Mouse (Mus musculus): Measurements from ENCODE around the gene Sox13. TPM values are rescaled to one million over a fixed set of nuclear protein-coding genes. Genes with fewer than 3 reads are reported as not detected.

The Sox13 gene
- polyA plus RNA-seq, 1 experiment = 0.80 TPM

DNA sequence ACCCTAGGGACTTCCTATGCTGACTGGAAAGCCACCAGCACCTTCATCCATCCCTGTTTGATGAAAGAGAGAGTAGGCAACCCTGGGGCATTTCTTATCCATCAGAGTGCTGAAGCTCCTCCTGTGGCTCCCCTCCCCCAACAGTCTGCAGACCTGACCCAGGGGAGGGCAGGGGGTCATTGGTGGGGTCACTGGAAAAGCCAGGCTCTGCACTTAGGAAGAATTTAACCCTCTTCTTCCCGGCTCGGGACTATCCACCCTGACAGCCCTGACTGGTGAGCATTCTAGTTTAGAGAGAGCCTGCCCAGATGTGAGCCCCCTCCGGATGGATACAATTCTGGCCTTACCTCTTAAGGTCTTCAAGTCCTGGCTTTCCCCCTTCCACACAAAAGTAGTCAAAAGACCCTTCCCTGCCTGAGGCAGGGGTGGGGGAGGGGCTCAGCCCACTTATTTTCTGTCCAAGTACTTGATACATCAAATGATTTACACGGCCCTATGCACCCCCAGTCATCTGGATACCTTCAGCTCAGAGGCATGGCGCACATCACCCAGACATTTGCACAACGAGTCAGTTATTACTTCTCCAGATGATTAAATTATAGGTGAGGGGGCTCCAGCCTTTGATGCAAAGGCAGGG is 15.2 kb downstream of the Sox13 start:
- Histone ChIP-seq H3K79me2 (ENCODE audit: control insufficient read depth, insufficient read depth) (no peaks in the 10 kb centered on the region), H3K27me3 (ENCODE audit: control insufficient read depth, insufficient read depth, insufficient read length) (peaks cover 22% of the 10 kb centered on the region), H3K4me3 (no peak overlapping the region), H3K4me2 (ENCODE audit: low read depth) (no peak overlapping the region), H3ac (ENCODE audit: control insufficient read depth, insufficient read length) (no peak overlapping the region), H3K36me3 (ENCODE audit: control insufficient read depth, insufficient read depth) (no peaks in the 10 kb centered on the region)
- TF ChIP-seq TCF3 (IDR thresholded peaks at IDR 0.05; ENCODE audit: insufficient read length, low read depth) (no peak), E2F4 (IDR thresholded peaks at IDR 0.05; ENCODE audit: insufficient read depth) (no peak), USF1 (IDR thresholded peaks at IDR 0.05; ENCODE audit: low read depth) (no peak), MYOG (IDR thresholded peaks at IDR 0.05; ENCODE audit: control insufficient read depth in 1 of 3, insufficient read depth in 1 of 3, insufficient read length in 2 of 3, low read depth in 2 of 3) (no peak), CEBPB (IDR thresholded peaks at IDR 0.05; ENCODE audit: insufficient read depth, poor library complexity, severe bottlenecking) (no peak), POLR2AphosphoS2 (IDR thresholded peaks at IDR 0.05; ENCODE audit: insufficient read length, low read depth) (no peak), MYOD1 (IDR thresholded peaks at IDR 0.05; ENCODE audit: control insufficient read depth in 1 of 3, insufficient read length in 2 of 3, low read depth in 2 of 3) (no peak), REST (IDR thresholded peaks at IDR 0.05; ENCODE audit: insufficient read depth, insufficient read length) (no peak), POLR2A (IDR thresholded peaks at IDR 0.05; ENCODE audit: insufficient read length, low read depth) (no peak), MAX (IDR thresholded peaks at IDR 0.05; ENCODE audit: low read depth) (no peak)

DNA sequence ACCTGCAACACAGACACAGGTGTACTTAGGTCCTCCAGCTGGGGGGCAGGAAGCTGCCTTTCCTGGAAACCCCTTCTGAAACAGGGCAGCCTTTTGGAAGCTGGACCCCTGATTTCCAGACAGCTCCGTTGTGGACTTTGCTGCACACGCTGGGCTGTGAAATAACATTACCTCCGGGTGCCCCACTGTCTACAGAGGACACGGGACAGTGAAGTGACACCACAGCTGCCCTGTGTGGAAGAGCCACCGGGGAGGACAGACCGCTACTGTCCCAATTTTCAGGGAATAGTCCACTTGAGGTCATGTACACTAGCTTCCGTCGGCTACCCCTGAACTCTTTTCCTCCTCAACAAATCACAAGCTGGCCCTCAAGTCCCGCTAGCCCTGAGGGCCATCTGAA is 15.9 kb downstream of the Sox13 start:
- no peaks in the 10 kb centered on the region for H3K36me3 ChIP-seq (ENCODE audit: control insufficient read depth, insufficient read depth)
- no peaks in the 10 kb centered on the region for H3K79me2 ChIP-seq (ENCODE audit: control insufficient read depth, insufficient read depth)
- no peak for TF ChIP-seq E2F4 (IDR thresholded peaks at IDR 0.05; ENCODE audit: insufficient read depth)
- TF ChIP-seq SRF (IDR thresholded peaks at IDR 0.05; ENCODE audit: control insufficient read depth, insufficient read length, low read depth) = no peak
- TF ChIP-seq POLR2AphosphoS2 (IDR thresholded peaks at IDR 0.05; ENCODE audit: insufficient read length, low read depth) = no peak
- no peak for TF ChIP-seq POLR2A (IDR thresholded peaks at IDR 0.05; ENCODE audit: insufficient read length, low read depth)
- no peak for TF ChIP-seq TCF12 (IDR thresholded peaks at IDR 0.05; ENCODE audit: insufficient read depth, poor library complexity, severe bottlenecking)
- TF ChIP-seq CEBPB (IDR thresholded peaks at IDR 0.05; ENCODE audit: insufficient read depth, poor library complexity, severe bottlenecking) = no peak
- TF ChIP-seq MYOG (IDR thresholded peaks at IDR 0.05; ENCODE audit: control insufficient read depth in 1 of 3, insufficient read depth in 1 of 3, insufficient read length in 2 of 3, low read depth in 2 of 3) = no peak
- TF ChIP-seq REST (IDR thresholded peaks at IDR 0.05; ENCODE audit: insufficient read depth, insufficient read length) = no peak
- TF ChIP-seq MAX (IDR thresholded peaks at IDR 0.05; ENCODE audit: low read depth) = no peak
- TF ChIP-seq MYOD1 (IDR thresholded peaks at IDR 0.05; ENCODE audit: control insufficient read depth in 1 of 3, insufficient read length in 2 of 3, low read depth in 2 of 3) = no peak
- TF ChIP-seq USF1 (IDR thresholded peaks at IDR 0.05; ENCODE audit: low read depth) = no peak
- TF ChIP-seq TCF3 (IDR thresholded peaks at IDR 0.05; ENCODE audit: insufficient read length, low read depth) = no peak

DNA sequence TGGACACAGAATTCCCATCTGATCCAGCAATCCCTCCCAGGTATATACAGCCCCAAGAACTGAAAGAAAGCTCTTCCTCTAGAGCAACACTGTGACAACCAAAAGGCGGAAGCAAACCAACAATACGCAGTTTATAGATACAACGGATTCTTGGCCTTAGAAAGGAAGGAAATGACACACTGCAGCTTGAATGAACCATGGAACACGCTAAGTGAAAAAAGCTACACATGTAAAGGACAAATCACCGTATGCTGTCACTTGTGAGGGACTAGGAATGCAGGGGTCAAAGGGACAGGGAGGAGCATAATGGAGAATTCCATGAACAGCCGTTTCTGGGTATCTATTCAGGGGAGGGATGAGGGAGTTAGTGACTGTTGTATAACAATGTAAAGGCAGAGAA is 16.7 kb downstream of the Sox13 start:
- Histone ChIP-seq H3K79me2 (ENCODE audit: control insufficient read depth, insufficient read depth) (no peaks in the 10 kb centered on the region), H3K27me3 (ENCODE audit: control insufficient read depth, insufficient read depth, insufficient read length) (peaks cover 18% of the 10 kb centered on the region), H3K4me3 (no peak overlapping the region), H3ac (ENCODE audit: control insufficient read depth, insufficient read length) (no peak overlapping the region), H3K36me3 (ENCODE audit: control insufficient read depth, insufficient read depth) (no peaks in the 10 kb centered on the region), H3K4me2 (ENCODE audit: low read depth) (no peak overlapping the region)
- no peak for TF ChIP-seq E2F4 (IDR thresholded peaks at IDR 0.05; ENCODE audit: insufficient read depth)
- TF ChIP-seq MYOD1 (IDR thresholded peaks at IDR 0.05; ENCODE audit: control insufficient read depth in 1 of 3, insufficient read length in 2 of 3, low read depth in 2 of 3) = no peak

More for the DNA sequence above, 15.9 kb downstream of the Sox13 start:
- no peak overlapping the region for H3ac ChIP-seq (ENCODE audit: control insufficient read depth, insufficient read length)
- H3K4me2 ChIP-seq (ENCODE audit: low read depth) = no peak overlapping the region
- peaks cover 18% of the 10 kb centered on the region for H3K27me3 ChIP-seq (ENCODE audit: control insufficient read depth, insufficient read depth, insufficient read length)
- H3K4me3 ChIP-seq = no peak overlapping the region

DNA sequence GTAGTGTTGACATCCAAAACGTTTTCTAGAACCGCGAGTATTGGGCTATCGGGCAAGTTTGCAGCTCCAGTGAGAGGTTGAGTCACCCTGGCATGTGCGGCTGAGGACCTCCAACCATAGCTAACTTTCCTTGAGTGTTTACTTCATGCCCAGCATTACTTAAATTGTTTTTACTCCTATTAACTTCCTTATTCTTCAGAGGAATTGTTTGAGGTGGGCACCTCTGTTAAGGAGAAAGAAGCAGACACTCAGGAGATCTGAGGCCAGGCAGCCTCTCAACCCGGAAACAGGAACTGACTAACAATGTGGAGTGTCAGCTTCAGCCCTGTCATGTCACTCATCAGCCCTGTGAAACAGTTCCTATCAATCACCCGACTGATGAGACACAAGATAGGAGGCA is 17.6 kb downstream of the Sox13 start:
- peaks cover 12% of the 10 kb centered on the region for H3K27me3 ChIP-seq (ENCODE audit: control insufficient read depth, insufficient read depth, insufficient read length)
- TF ChIP-seq E2F4 (IDR thresholded peaks at IDR 0.05; ENCODE audit: insufficient read depth) = no peak
- TF ChIP-seq MYOD1 (IDR thresholded peaks at IDR 0.05; ENCODE audit: control insufficient read depth in 1 of 3, insufficient read length in 2 of 3, low read depth in 2 of 3) = no peak
- no peak for TF ChIP-seq POLR2A (IDR thresholded peaks at IDR 0.05; ENCODE audit: insufficient read length, low read depth)
- no peak for TF ChIP-seq SRF (IDR thresholded peaks at IDR 0.05; ENCODE audit: control insufficient read depth, insufficient read length, low read depth)
- TF ChIP-seq REST (IDR thresholded peaks at IDR 0.05; ENCODE audit: insufficient read depth, insufficient read length) = no peak
- TF ChIP-seq USF1 (IDR thresholded peaks at IDR 0.05; ENCODE audit: low read depth) = no peak
- TF ChIP-seq CEBPB (IDR thresholded peaks at IDR 0.05; ENCODE audit: insufficient read depth, poor library complexity, severe bottlenecking) = no peak
- no peak for TF ChIP-seq TCF12 (IDR thresholded peaks at IDR 0.05; ENCODE audit: insufficient read depth, poor library complexity, severe bottlenecking)
- TF ChIP-seq MYOG (IDR thresholded peaks at IDR 0.05; ENCODE audit: control insufficient read depth in 1 of 3, insufficient read depth in 1 of 3, insufficient read length in 2 of 3, low read depth in 2 of 3) = no peak
- no peak for TF ChIP-seq POLR2AphosphoS2 (IDR thresholded peaks at IDR 0.05; ENCODE audit: insufficient read length, low read depth)
- TF ChIP-seq MAX (IDR thresholded peaks at IDR 0.05; ENCODE audit: low read depth) = no peak
- TF ChIP-seq TCF3 (IDR thresholded peaks at IDR 0.05; ENCODE audit: insufficient read length, low read depth) = no peak
- no peak overlapping the region for H3ac ChIP-seq (ENCODE audit: control insufficient read depth, insufficient read length)
- no peak overlapping the region for H3K4me2 ChIP-seq (ENCODE audit: low read depth)
- H3K36me3 ChIP-seq (ENCODE audit: control insufficient read depth, insufficient read depth) = no peaks in the 10 kb centered on the region
- H3K79me2 ChIP-seq (ENCODE audit: control insufficient read depth, insufficient read depth) = no peaks in the 10 kb centered on the region
- no peak overlapping the region for H3K4me3 ChIP-seq

DNA sequence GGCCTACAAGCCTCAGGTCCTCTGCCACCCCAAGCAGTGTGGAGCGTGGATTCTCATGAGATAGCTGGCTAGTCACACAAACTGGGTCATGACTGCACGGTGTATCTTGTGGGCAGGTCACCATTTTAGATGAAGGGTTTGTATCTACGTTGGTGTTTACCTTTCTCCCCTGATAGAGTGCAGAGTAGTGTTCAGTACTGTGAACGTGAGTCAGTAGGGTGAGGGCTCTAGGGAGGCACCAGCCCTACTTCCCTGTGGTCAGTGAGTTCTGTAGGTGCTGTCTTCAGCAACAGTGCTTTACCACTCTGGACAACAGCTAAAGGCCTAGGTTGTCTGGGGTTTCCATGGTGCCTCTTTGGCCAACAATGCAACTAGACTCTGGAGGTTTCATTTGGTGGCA is 20.2 kb downstream of the Sox13 start:
- H3K36me3 ChIP-seq (ENCODE audit: control insufficient read depth, insufficient read depth) = no peaks in the 10 kb centered on the region
- no peak for TF ChIP-seq TCF12 (IDR thresholded peaks at IDR 0.05; ENCODE audit: insufficient read depth, poor library complexity, severe bottlenecking)
- no peak for TF ChIP-seq SRF (IDR thresholded peaks at IDR 0.05; ENCODE audit: control insufficient read depth, insufficient read length, low read depth)
- no peak for TF ChIP-seq MYOD1 (IDR thresholded peaks at IDR 0.05; ENCODE audit: control insufficient read depth in 1 of 3, insufficient read length in 2 of 3, low read depth in 2 of 3)
- no peak for TF ChIP-seq REST (IDR thresholded peaks at IDR 0.05; ENCODE audit: insufficient read depth, insufficient read length)
- no peak for TF ChIP-seq MYOG (IDR thresholded peaks at IDR 0.05; ENCODE audit: control insufficient read depth in 1 of 3, insufficient read depth in 1 of 3, insufficient read length in 2 of 3, low read depth in 2 of 3)
- no peak for TF ChIP-seq USF1 (IDR thresholded peaks at IDR 0.05; ENCODE audit: low read depth)
- TF ChIP-seq POLR2AphosphoS2 (IDR thresholded peaks at IDR 0.05; ENCODE audit: insufficient read length, low read depth) = no peak
- TF ChIP-seq MAX (IDR thresholded peaks at IDR 0.05; ENCODE audit: low read depth) = no peak
- TF ChIP-seq POLR2A (IDR thresholded peaks at IDR 0.05; ENCODE audit: insufficient read length, low read depth) = no peak
- no peak for TF ChIP-seq CEBPB (IDR thresholded peaks at IDR 0.05; ENCODE audit: insufficient read depth, poor library complexity, severe bottlenecking)
- no peak for TF ChIP-seq E2F4 (IDR thresholded peaks at IDR 0.05; ENCODE audit: insufficient read depth)
- no peak for TF ChIP-seq TCF3 (IDR thresholded peaks at IDR 0.05; ENCODE audit: insufficient read length, low read depth)
- no peaks in the 10 kb centered on the region for H3K79me2 ChIP-seq (ENCODE audit: control insufficient read depth, insufficient read depth)

More for the DNA sequence above, 20.2 kb downstream of the Sox13 start:
- Histone ChIP-seq H3K4me2 (ENCODE audit: low read depth) (no peak overlapping the region), H3K4me3 (no peak overlapping the region), H3K27me3 (ENCODE audit: control insufficient read depth, insufficient read depth, insufficient read length) (peaks cover 6% of the 10 kb centered on the region), H3ac (ENCODE audit: control insufficient read depth, insufficient read length) (no peak overlapping the region)
